Mouse (Mus musculus): Measurements from ENCODE around the gene Slco1c1. TPM values are rescaled to one million over a fixed set of nuclear protein-coding genes. Genes with fewer than 3 reads are reported as not detected.

Gene Slco1c1
- polyA plus RNA-seq (2014; fragmentation: Illumina TruSeq; extraction: RNeasy Lipid Tissue Mini Kit (QIAGEN cat#74804); ENCODE audit: low replicate concordance): 0.41 TPM

GRCm38 (mm10) chr6:141523747-141524640 lies at the start of gene Slco1c1:
TSS of gene Slco1c1 (plus strand) at chr6:141524368.

Other genes starting within 250 kb of the Slco1c1 start
- 0.37 TPM for gene Slco1b2, start 105.2 kb downstream of the Slco1c1 start, polyA plus RNA-seq (2014; fragmentation: Illumina TruSeq; extraction: RNeasy Lipid Tissue Mini Kit (QIAGEN cat#74804); ENCODE audit: low replicate concordance)
- not detected for gene Gm5724, start 249.4 kb downstream of the Slco1c1 start, polyA plus RNA-seq (2014; fragmentation: Illumina TruSeq; extraction: RNeasy Lipid Tissue Mini Kit (QIAGEN cat#74804); ENCODE audit: low replicate concordance)

All from small intestine, adult 10 weeks (tissue).